Mouse (Mus musculus) stomach, postnatal 0 days (tissue): ENCODE measurements around the gene Pou2f3. TPM values are rescaled to one million over a fixed set of nuclear protein-coding genes. Genes with fewer than 3 reads are reported as not detected.

ENCODE experiments used
- ATAC-seq: fragments of 200-750 bp; cut with Nextera tagmentation; 2 replicates; pipeline ENCODE4 v1.8.0; 2017; ENCODE audit not compliant: low FRiP score, low TSS enrichment
- DNase-seq: peaks from one replicate; pipeline ENCODE4 v3.0.0-alpha.2; 2016; ENCODE audit warnings: low spot score
- H3K27ac ChIP-seq: fragments of 300-500 bp; sonication (generic); replicated peaks from 2 replicates; pipeline ENCODE4 v1.5.1; 2014; ENCODE audit warnings: mild to moderate bottlenecking, control low read depth
- H3K27me3 ChIP-seq: fragments of 300-500 bp; sonication (generic); 2 replicates; pipeline ENCODE4 v1.6.1; 2014; ENCODE audit warnings: low read length; ENCODE audit not compliant: control insufficient read depth, insufficient read depth
- H3K36me3 ChIP-seq: fragments of 300-500 bp; sonication (generic); 2 replicates; pipeline ENCODE4 v1.6.1; 2014; ENCODE audit warnings: low read length, mixed read lengths; ENCODE audit not compliant: control insufficient read depth, insufficient read depth
- H3K4me1 ChIP-seq: fragments of 300-500 bp; sonication (generic); replicated peaks from 2 replicates; pipeline ENCODE4 v1.6.1; 2014; ENCODE audit warnings: antibody characterized with exemption; ENCODE audit not compliant: control insufficient read depth, insufficient read depth
- H3K4me2 ChIP-seq: fragments of 300-500 bp; sonication (generic); replicated peaks from 2 replicates; pipeline ENCODE4 v1.6.1; 2014; ENCODE audit warnings: low read depth, mild to moderate bottlenecking, control low read depth, moderate library complexity
- H3K4me3 ChIP-seq: fragments of 300-500 bp; sonication (generic); 2 replicates; pipeline ENCODE4 v1.5.1; 2014; ENCODE audit warnings: low read depth, low read length, control low read depth
- H3K9ac ChIP-seq: fragments of 300-500 bp; sonication (generic); 2 replicates; pipeline ENCODE4 v1.6.1; 2014; ENCODE audit warnings: mild to moderate bottlenecking, low read length, control low read depth, mixed read lengths
- H3K9me3 ChIP-seq: fragments of 300-500 bp; sonication (generic); 2 replicates; pipeline ENCODE4 v1.6.1; 2016; ENCODE audit warnings: low read length; ENCODE audit not compliant: control insufficient read depth
- CTCF ChIP-seq: IDR thresholded peaks from 2 replicates; pipeline ENCODE4 v1.5.1; 2016; ENCODE audit warnings: antibody characterized with exemption, low read depth, mild to moderate bottlenecking, moderate library complexity
- EP300 ChIP-seq: optimal IDR thresholded peaks from 2 replicates; pipeline ENCODE3; 2016; ENCODE audit warnings: antibody characterized with exemption
- WGBS: fragments of 180-500 bp; shearing (Covaris S2); extraction: QIAGEN DNeasy Blood & Tissue Kit; methylation state at CpG from one replicate; pipeline ENCODE4 v1.1.7; 2014; 5-methylcytosine and 5-hydroxymethylcytosine counted together
- polyA plus RNA-seq: library from polyadenylated mRNA; unstranded; fragments of >200 nt; fragmentation: Nextera tagmentation; extraction: Ambion mirVana; gene quantifications from 2 replicates; pipeline ENCODE4 v1.2.1, GENCODE M21; 2015

Pou2f3 gene
- polyA plus RNA-seq, 1 experiment from 2014 or later: 1.7 TPM

DNA sequence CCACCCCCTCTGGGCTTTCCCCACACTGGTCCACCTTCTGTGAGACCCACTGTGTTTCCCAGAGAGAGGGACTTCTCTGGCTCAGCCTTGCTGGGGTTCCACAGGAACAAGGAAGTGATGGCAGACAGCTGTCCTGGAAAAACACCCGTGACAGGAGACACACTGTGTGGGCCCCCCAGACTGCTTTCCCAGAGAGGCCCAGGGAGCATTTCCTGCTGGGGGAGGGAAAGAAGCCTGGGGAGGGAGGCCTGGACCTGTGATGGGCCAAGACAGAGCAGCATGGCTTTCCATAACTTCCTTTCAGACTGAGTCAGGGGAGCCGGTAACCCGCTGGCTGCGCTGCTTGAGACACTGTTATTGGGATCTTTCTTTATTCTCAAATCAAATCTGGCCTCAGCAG lies 20.7 kb upstream of the Pou2f3 start:
- peak overlapping the region; percentile 88 for H3K27ac ChIP-seq
- no peak overlapping the region; the same call in 1 of the 2 replicates for H3K9ac ChIP-seq
- DNase-seq: no peak
- no peak overlapping the region; the same call in 1 of the 2 replicates for H3K4me2 ChIP-seq
- peaks cover 13% of the 10 kb centered on the region; the same call in 1 of the 2 replicates for H3K4me1 ChIP-seq
- no peak; the same call in 1 of the 2 replicates for ATAC-seq
- no peaks in the 10 kb centered on the region for H3K36me3 ChIP-seq
- 26% methylated on average over 4 of the region's 4 CpGs for WGBS
- no peak overlapping the region for H3K4me3 ChIP-seq
- TF ChIP-seq EP300 (no peak), CTCF (no peak)
- H3K27me3 ChIP-seq: no peaks in the 10 kb centered on the region
- no peaks in the 10 kb centered on the region for H3K9me3 ChIP-seq

DNA sequence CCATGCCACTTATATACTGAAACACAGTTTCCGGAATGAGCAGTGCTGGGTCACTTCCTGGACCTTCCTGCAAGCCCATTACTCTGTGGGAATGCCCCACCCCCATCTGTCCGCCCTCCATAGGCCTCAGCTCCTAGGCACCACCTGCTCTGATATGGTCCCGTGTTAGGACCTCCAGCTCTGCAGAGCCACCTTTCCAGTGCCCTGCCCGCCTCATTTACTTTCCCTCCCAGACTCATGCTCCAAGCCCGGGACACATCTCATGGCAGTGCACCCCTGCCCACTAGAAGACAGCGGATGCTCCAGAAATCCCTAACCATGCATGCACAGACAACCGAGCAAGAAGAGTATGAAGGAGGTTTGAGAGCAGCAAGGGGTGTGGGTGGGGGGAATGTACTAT lies 19.8 kb upstream of the Pou2f3 start:
- Histone ChIP-seq H3K4me1 (peaks cover 16% of the 10 kb centered on the region; the same call in 1 of the 2 replicates), H3K9me3 (no peaks in the 10 kb centered on the region), H3K36me3 (no peaks in the 10 kb centered on the region), H3K9ac (no peak overlapping the region), H3K4me3 (no peak overlapping the region), H3K27me3 (no peaks in the 10 kb centered on the region), H3K4me2 (no peak overlapping the region), H3K27ac (no peak overlapping the region)
- no peak for TF ChIP-seq CTCF
- TF ChIP-seq EP300: no peak
- ATAC-seq (no peak), DNase-seq (no peak)
- WGBS: 76% methylated on average over 7 of the region's 7 CpGs

DNA sequence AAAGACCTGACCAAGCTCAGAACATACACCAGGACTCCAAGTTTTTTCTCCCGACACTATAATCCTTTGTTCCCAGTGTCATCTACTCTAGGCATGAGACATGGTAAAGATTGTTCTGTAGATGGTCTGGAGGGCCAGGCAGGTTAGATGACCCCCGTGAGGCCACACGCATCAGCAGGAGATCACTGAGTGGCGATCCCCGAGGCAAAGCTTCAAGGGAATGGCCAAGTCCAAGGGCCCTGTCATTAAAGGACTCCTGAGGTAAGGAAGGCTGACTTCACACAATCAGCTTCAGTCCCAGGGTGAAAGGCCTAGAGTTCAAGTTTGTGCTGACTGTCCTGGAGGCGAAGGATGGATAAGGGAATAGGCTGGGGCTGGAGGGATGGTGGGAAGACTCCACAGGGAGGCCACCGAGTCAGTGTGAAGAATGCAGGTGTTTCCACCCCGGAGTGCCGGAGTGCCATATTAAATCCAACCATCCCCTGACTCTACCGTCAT lies 19.3 kb upstream of the Pou2f3 start:
- Histone ChIP-seq H3K4me2 (no peak overlapping the region), H3K4me1 (peaks cover 16% of the 10 kb centered on the region; the same call in 1 of the 2 replicates), H3K36me3 (no peaks in the 10 kb centered on the region), H3K27me3 (no peaks in the 10 kb centered on the region), H3K4me3 (no peak overlapping the region), H3K27ac (no peak overlapping the region), H3K9ac (no peak overlapping the region), H3K9me3 (no peaks in the 10 kb centered on the region)
- TF ChIP-seq CTCF: no peak
- WGBS: 93% methylated on average over 10 of the region's 10 CpGs
- DNase-seq (no peak), ATAC-seq (no peak)

DNA sequence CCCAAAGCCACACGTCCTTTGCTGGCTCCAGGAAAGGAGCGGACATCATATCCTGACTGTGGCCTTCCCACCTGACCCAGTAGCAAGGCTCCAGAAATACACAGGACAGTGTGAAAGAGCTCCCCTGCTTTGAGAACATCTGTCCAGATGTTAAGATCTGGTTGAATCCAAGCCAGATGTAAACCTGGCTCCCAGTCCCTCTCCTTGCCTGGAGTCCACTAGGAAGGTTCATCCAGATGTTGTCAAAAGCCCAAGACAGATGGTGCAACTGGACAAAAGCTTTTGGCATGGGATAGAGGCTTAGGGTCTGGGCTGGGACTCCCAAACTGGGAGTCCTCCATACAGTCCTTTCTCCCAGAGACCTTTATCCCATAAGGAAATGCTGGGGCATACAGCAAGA lies 18.6 kb upstream of the Pou2f3 start:
- Histone ChIP-seq H3K9ac (no peak overlapping the region), H3K27me3 (no peaks in the 10 kb centered on the region), H3K4me1 (peaks cover 16% of the 10 kb centered on the region; the same call in 1 of the 2 replicates), H3K9me3 (no peaks in the 10 kb centered on the region), H3K4me3 (no peak overlapping the region), H3K36me3 (no peaks in the 10 kb centered on the region; the same call in 1 of the 2 replicates), H3K4me2 (no peak overlapping the region), H3K27ac (no peak overlapping the region; the same call in 1 of the 2 replicates)
- 89% methylated on average over 2 of the region's 2 CpGs for WGBS
- DNase-seq (no peak), ATAC-seq (no peak)
- no peak for TF ChIP-seq EP300
- TF ChIP-seq CTCF: no peak

DNA sequence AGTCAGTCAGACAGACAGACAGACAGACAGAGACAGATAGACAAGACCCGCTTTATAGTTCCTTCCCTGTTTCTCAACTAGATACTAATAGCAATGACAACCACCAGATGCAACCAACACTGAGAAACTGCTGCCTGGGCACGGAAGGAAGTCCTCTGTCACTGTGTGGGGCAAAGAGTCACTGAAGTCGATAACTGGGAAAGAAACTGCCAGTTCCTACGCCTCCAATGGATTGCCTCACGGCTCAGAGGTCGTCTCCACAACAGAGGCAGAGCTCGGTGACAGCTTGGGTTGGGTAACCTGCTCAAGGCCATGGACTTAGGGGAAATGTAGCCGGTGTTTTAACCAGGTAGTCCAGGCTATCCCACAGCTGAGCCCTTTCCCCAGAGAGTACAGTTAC lies 17.5 kb upstream of the Pou2f3 start:
- Histone ChIP-seq H3K27me3 (no peaks in the 10 kb centered on the region), H3K9me3 (no peaks in the 10 kb centered on the region), H3K4me2 (no peak overlapping the region), H3K27ac (no peak overlapping the region), H3K4me1 (peaks cover 16% of the 10 kb centered on the region; the same call in 1 of the 2 replicates), H3K36me3 (no peaks in the 10 kb centered on the region; the same call in 1 of the 2 replicates), H3K9ac (no peak overlapping the region), H3K4me3 (no peak overlapping the region)
- DNase-seq (no peak), ATAC-seq (peak; percentile 5; the same call in 1 of the 2 replicates)
- 77% methylated on average over 8 of the region's 8 CpGs for WGBS
- TF ChIP-seq EP300: no peak
- TF ChIP-seq CTCF: no peak

DNA sequence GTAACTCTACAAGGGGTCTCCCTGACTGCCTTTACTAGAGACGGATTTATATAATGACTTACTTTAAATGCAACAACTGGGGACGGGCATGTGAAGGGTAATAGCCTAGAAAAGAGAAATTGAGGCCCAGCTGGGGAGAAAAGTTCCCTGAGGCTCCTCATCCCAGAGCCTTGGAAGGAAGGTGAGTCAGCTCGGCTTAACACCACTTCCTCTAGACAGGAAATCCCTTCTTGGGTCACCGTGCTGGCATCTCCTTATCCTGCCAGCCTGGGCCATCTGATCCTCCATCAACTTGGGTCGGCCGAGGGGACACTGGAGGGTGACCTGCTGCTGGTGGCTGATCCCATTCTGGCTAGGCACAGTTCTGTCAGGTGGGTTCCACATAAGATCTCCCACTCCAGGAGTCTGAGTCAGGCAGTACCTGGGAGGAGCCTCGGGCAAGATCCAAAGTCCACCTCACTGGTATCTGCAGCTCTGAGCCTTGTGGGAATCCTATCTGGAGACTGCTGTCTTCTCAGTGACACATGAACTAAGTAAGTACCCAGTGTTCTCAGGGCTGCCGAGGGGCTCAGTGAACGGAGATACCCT lies 16.5 kb upstream of the Pou2f3 start:
- Histone ChIP-seq H3K4me2 (no peak overlapping the region), H3K4me1 (peaks cover 8% of the 10 kb centered on the region; the same call in 1 of the 2 replicates)
- peak; percentile 70 for DNase-seq

More for the DNA sequence above, 16.5 kb upstream of the Pou2f3 start:
- TF ChIP-seq CTCF (no peak), EP300 (no peak)
- Histone ChIP-seq H3K9me3 (no peaks in the 10 kb centered on the region), H3K36me3 (no peaks in the 10 kb centered on the region; the same call in 1 of the 2 replicates), H3K9ac (no peak overlapping the region), H3K4me3 (no peak overlapping the region), H3K27ac (peak overlapping the region; percentile 31; the same call in 1 of the 2 replicates), H3K27me3 (no peaks in the 10 kb centered on the region)
- peak; percentile 70 for ATAC-seq
- WGBS: 53% methylated on average over 9 of the region's 9 CpGs
